Mouse (Mus musculus): ENCODE data around the gene Fcgr3. TPM values are rescaled to one million over a fixed set of nuclear protein-coding genes. Genes with fewer than 3 reads are reported as not detected.
A peak's percentile ranks its signal among the peaks of the same experiment; 100 is the strongest.

Gene Fcgr3
- total and polyA plus RNA-seq, 3 experiments: 3.7 to 8.5 (median 6.1) TPM

GRCm38 (mm10) chr1:171005586-171005985, 59.1 kb downstream of the Fcgr3 start:
- peak overlapping the region; percentile 69 for H3K4me2 ChIP-seq (ENCODE audit: insufficient read depth, low read depth, poor library complexity, severe bottlenecking)
- peak; percentile 70 for DNase-seq (ENCODE audit: extremely low read depth)
- H3K79me2 ChIP-seq (replicated peaks; ENCODE audit: control insufficient read depth, extremely low read depth, insufficient read depth, poor library complexity, severe bottlenecking): no peaks in the 10 kb centered on the region
- H3K9ac ChIP-seq (ENCODE audit: insufficient read depth, low read depth): peak overlapping the region; percentile 62; the same call in 1 of the 2 replicates
- H3K27me3 ChIP-seq (replicated peaks): no peaks in the 10 kb centered on the region
- no peak overlapping the region for H3K4me3 ChIP-seq (replicated peaks in 1 of 3; ENCODE audit: low read depth in 2 of 3, low read length in 2 of 3, poor library complexity in 1 of 3)
- no peak for TF ChIP-seq NELFE (IDR thresholded peaks at IDR 0.05; ENCODE audit: low read depth, low read length)
- no peak for TF ChIP-seq MXI1 (IDR thresholded peaks at IDR 0.05; ENCODE audit: low read depth, low read length)
- TF ChIP-seq ELF1 (IDR thresholded peaks at IDR 0.05; ENCODE audit: low read depth, low read length): no peak; the same call in 1 of the 2 replicates
- peak; percentile 97 for TF ChIP-seq CHD1 (IDR thresholded peaks at IDR 0.05; ENCODE audit: low read depth, low read length)
- no peak for TF ChIP-seq CHD2 (IDR thresholded peaks at IDR 0.05; ENCODE audit: low read length)
- TF ChIP-seq JUND (conservative IDR thresholded peaks at IDR 0.05; ENCODE audit: low read depth, low read length): no peak
- TF ChIP-seq GABPA (IDR thresholded peaks at IDR 0.05; ENCODE audit: insufficient replicate concordance, low read depth, low read length): no peak
- no peak for TF ChIP-seq BHLHE40 (IDR thresholded peaks at IDR 0.05; ENCODE audit: low read depth, low read length)
- no peak for TF ChIP-seq ZC3H11A (IDR thresholded peaks at IDR 0.05; ENCODE audit: low read depth, low read length)
- TF ChIP-seq POLR2A (IDR thresholded peaks at IDR 0.05; ENCODE audit: low read depth, low read length): peak; percentile 46; the same call in 1 of the 2 replicates
- TF ChIP-seq MEF2A (IDR thresholded peaks at IDR 0.05; ENCODE audit: borderline replicate concordance, low read depth, low read length): no peak
- TF ChIP-seq SMC3 (IDR thresholded peaks at IDR 0.05; ENCODE audit: low read depth, low read length): no peak
- no peak for TF ChIP-seq USF2 (conservative IDR thresholded peaks at IDR 0.05; ENCODE audit: low read depth, low read length)
- TF ChIP-seq MAZ (IDR thresholded peaks at IDR 0.05; ENCODE audit: low read depth, low read length): no peak
- TF ChIP-seq MAX (IDR thresholded peaks at IDR 0.05; ENCODE audit: low read length): no peak
- no peak for TF ChIP-seq UBTF (IDR thresholded peaks at IDR 0.05; ENCODE audit: low read depth, low read length)
- no peak for TF ChIP-seq SIN3A (IDR thresholded peaks at IDR 0.05; ENCODE audit: low read length)
- TF ChIP-seq EP300 (IDR thresholded peaks at IDR 0.05; ENCODE audit: low read length): peak; percentile 60
- peak; percentile 62; the same call in 1 of the 2 replicates for TF ChIP-seq TBP (conservative IDR thresholded peaks at IDR 0.05; ENCODE audit: low read depth, low read length)
- 0 out of 2 replicates have a peak, but pooled peaks have one; percentile 15 for TF ChIP-seq HCFC1 (IDR thresholded peaks at IDR 0.05; ENCODE audit: low read depth, low read length)
- peak; percentile 50; the same call in 1 of the 2 replicates for TF ChIP-seq TCF12 (IDR thresholded peaks at IDR 0.05; ENCODE audit: low read depth, low read length)
- no peak for TF ChIP-seq JUN (IDR thresholded peaks at IDR 0.05; ENCODE audit: insufficient read depth, low read depth, low read length)
- peak; percentile 20; the same call in 1 of the 2 replicates for TF ChIP-seq ETS1 (conservative IDR thresholded peaks at IDR 0.05; ENCODE audit: low read depth, low read length)
- TF ChIP-seq USF1 (IDR thresholded peaks at IDR 0.05; ENCODE audit: low read depth, low read length): no peak
- no peak for TF ChIP-seq MYC (IDR thresholded peaks at IDR 0.05; ENCODE audit: low read depth, low read length)
- TF ChIP-seq E2F4 (IDR thresholded peaks at IDR 0.05; ENCODE audit: insufficient replicate concordance, low read depth, low read length): no peak
- TF ChIP-seq PAX5 (IDR thresholded peaks at IDR 0.05; ENCODE audit: low read length): no peak
- no peak for TF ChIP-seq RCOR1 (conservative IDR thresholded peaks at IDR 0.05; ENCODE audit: low read depth, low read length)
- TF ChIP-seq IRF4 (IDR thresholded peaks at IDR 0.05; ENCODE audit: low read depth, low read length): peak; percentile 57; the same call in 1 of the 2 replicates
- TF ChIP-seq ZMIZ1 (IDR thresholded peaks at IDR 0.05; ENCODE audit: low read depth, low read length): no peak; the same call in 1 of the 2 replicates
- TF ChIP-seq ZNF384 (IDR thresholded peaks at IDR 0.05; ENCODE audit: low read depth, low read length): no peak
- TF ChIP-seq KAT2A (IDR thresholded peaks at IDR 0.05; ENCODE audit: insufficient replicate concordance, low read length): no peak
- no peak for TF ChIP-seq RAD21 (IDR thresholded peaks at IDR 0.05; ENCODE audit: low read depth, low read length)
- TF ChIP-seq CTCF (conservative IDR thresholded peaks at IDR 0.05 in 1 of 2, IDR thresholded peaks at IDR 0.05 in 1 of 2; ENCODE audit: low read depth in 2 of 2, low read length in 2 of 2): no peak
- no peak for TF ChIP-seq MAFK (IDR thresholded peaks at IDR 0.05; ENCODE audit: insufficient replicate concordance, low read length)
- TF ChIP-seq ZKSCAN1 (IDR thresholded peaks at IDR 0.05; ENCODE audit: borderline replicate concordance, low read depth, low read length): no peak
- TF ChIP-seq NRF1 (IDR thresholded peaks at IDR 0.05; ENCODE audit: low read depth, low read length): 0 out of 2 replicates have a peak, but pooled peaks have one; percentile 13
- no peak for TF ChIP-seq POLR2AphosphoS2 (IDR thresholded peaks at IDR 0.05; ENCODE audit: low read depth, low read length)
- H3K4me1 ChIP-seq (ENCODE audit: control insufficient read depth in 1 of 2, insufficient read depth in 2 of 2): peaks cover 24 to 35% of the 10 kb centered on the region in 2 experiments
- peaks cover 6% of the 10 kb centered on the region for H3K9me3 ChIP-seq (replicated peaks; ENCODE audit: low read length)
- H3K36me3 ChIP-seq (replicated peaks in 1 of 2; ENCODE audit: control insufficient read depth in 1 of 2, insufficient read depth in 1 of 2, low read length in 1 of 2): no peaks in the 10 kb centered on the region
- in situ Hi-C loops (cut with MboI; ENCODE audit: low pct_ligation_motif_present, low pct_unique_long_range_greater_than_20kb, low sequenced_read_pairs): no loop called here
- dilution Hi-C loops (cut with MboI; ENCODE audit: extremely low pct_ligation_motif_present, extremely low pct_unique_long_range_greater_than_20kb, low sequenced_read_pairs): no loop called here
- peak overlapping the region; percentile 89 for H3K27ac ChIP-seq (ENCODE audit: insufficient read depth, low read depth)

All from CH12.LX (cell line).